Mouse (Mus musculus) monocyte, adult 59 days (primary cell): ENCODE data around the gene BC003965. TPM values are rescaled to one million over a fixed set of nuclear protein-coding genes. Genes with fewer than 3 reads are reported as not detected.

Experiments
- total RNA-seq, 2 experiments: library from RNA; stranded (reverse); gene quantifications; one replicate each; pipeline ENCODE4 v1.2.4; 2023

The BC003965 gene
- 1 to 10 TPM; 7.7 to 7.8 TPM for total RNA-seq

DNA sequence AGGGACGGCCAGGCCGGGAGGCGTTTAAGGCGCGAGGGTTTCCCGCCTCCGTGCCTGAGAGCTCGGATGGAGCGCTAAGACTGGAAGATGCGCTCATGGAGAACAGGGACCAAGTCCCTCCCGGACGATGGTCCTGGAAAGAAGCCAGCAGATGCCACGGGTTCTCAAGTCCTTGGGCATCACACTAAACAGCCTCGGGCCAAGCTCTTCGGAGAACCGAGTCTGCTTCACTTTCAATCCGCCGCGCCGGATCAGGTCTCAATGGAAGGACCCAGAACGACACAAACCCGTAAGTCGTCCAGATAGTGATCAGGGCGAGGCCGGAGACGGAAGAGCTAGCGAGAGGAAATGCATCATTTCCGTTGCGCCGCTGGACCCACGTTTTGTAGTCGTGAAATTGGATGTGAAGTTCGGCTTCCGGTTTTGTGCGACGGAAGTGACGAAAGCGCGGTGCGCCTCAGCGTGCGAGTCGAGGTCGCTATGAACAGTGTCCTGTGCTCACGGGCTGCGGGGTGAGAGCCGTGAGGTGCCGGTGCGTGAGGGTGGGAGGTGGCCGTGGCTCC is at the start of gene BC003965:
Gene BC003965 (plus strand): TSS at position 426 of the 563 bp plus-strand sequence.

GRCm38 (mm10) chr17:25162161-25162560 is 22.2 kb upstream of the BC003965 start, which contains the start of gene Ccdc154:
Ccdc154 (plus strand) TSS chr17:25162461.

GRCm38 (mm10) chr17:25175411-25175810 is 8.9 kb upstream of the BC003965 start, which contains the start of gene Gm38655:
Gm38655 (minus strand) TSS chr17:25175471.

DNA sequence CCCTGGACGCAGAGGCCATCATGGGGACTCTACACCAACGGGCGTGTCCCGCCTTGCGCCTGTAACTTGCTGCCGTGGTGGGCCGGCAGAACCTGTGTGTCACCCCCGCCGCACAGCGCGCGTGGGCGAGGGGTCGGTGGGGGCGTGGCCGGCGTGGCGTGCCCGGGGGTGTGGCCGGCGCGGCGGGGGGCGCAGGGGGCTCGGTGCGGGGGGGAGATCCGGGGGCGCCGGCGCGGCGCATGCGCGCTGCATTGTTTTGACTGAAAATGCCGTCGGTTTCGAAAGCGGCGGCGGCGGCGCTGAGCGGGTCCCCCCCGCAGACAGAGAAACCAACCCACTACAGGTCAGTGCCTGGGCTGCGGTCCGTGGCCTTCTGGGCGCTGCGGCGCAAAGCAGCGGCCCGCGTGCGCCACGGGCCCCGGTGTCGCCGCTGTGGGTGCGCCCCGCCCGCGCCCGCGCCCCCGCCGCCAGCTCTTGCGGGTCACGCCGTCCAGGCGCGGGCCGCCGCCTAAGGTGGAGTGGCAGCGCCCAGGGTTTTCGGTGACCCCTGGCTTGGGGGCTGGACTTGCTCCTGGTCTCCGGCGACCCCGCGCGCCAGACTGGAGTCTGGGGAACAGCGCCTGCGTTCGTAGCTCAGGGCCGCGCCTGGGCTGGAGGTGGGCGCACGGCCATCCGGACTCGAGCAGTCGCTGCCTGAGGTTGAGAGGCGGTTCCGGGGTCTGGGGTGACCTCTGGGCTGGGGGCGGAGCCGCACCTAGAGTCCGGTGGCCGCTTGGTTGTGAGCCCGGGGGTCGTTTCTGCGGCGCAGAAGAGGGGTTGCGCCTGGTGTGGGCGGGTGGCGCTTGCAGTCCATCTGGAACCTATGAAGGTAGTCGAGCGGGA is 4.0 kb downstream of the BC003965 start, which contains the start of gene Unkl:
Gene Unkl (plus strand): TSS at position 248 of the 882 bp plus-strand sequence.

Other genes starting within 250 kb of the BC003965 start
- gene Mapk8ip3, start 247.6 kb upstream of the BC003965 start, total RNA-seq, result 100 to 1,000 TPM; 122 to 126 TPM
- 10 to 100 TPM; 21.5 to 28.3 TPM for gene Jpt2, start 223.9 kb upstream of the BC003965 start, total RNA-seq
- gene Cramp1l, start 168.8 kb upstream of the BC003965 start, total RNA-seq, result 10 to 100 TPM; 32.5 to 47.2 TPM
- 10 to 100 TPM; 17.7 to 18.3 TPM for gene Ift140, start 168.5 kb upstream of the BC003965 start, total RNA-seq
- gene Tmem204, start 101.0 kb upstream of the BC003965 start, total RNA-seq, result not detected
- gene Telo2, start 68.6 kb upstream of the BC003965 start, total RNA-seq, result 10 to 100 TPM; 14.6 to 15.3 TPM
- gene Ptx4, start 63.8 kb upstream of the BC003965 start, total RNA-seq, result not detected
- gene Clcn7, start 51.2 kb upstream of the BC003965 start, total RNA-seq, result 10 to 100 TPM; 36.7 to 44.1 TPM
- gene Ccdc154, start 22.1 kb upstream of the BC003965 start, total RNA-seq, result under 1 TPM in 1 of 2 experiments, not detected in 1; 0.39 TPM
- not detected for gene Gm38655, start 9.1 kb upstream of the BC003965 start, total RNA-seq
- 10 to 100 TPM; 23.5 to 23.7 TPM for gene Unkl, start 3.8 kb downstream of the BC003965 start, total RNA-seq
- gene Gnptg, start 55.6 kb downstream of the BC003965 start, total RNA-seq, result 10 to 100 TPM; 19.2 to 22.1 TPM
- gene Tsr3, start 55.6 kb downstream of the BC003965 start, total RNA-seq, result 10 to 100 TPM; 10.4 to 11.6 TPM
- 1 to 10 TPM in 1 of 2 experiments, under 1 TPM in 1; 0.81 to 1.7 TPM for gene Baiap3, start 71.8 kb downstream of the BC003965 start, total RNA-seq
- gene Ube2i, start 90.1 kb downstream of the BC003965 start, total RNA-seq, result 100 to 1,000 TPM; 288 to 298 TPM
- 10 to 100 TPM in 1 of 2 experiments, 1 to 10 TPM in 1; 6.3 to 11.9 TPM for gene Prss34, start 113.8 kb downstream of the BC003965 start, total RNA-seq
- gene Prss28, start 124.1 kb downstream of the BC003965 start, total RNA-seq, result not detected
- gene Prss29, start 134.1 kb downstream of the BC003965 start, total RNA-seq, result 1 to 10 TPM; 2.1 to 2.6 TPM
- not detected for gene Tpsab1, start 161.0 kb downstream of the BC003965 start, total RNA-seq
- not detected for gene Tpsb2, start 181.8 kb downstream of the BC003965 start, total RNA-seq
- gene Tpsg1, start 184.7 kb downstream of the BC003965 start, total RNA-seq, result not detected
- gene Cacna1h, start 249.2 kb downstream of the BC003965 start, total RNA-seq, result under 1 TPM; 0.08 to 0.43 TPM